Mouse (Mus musculus) lung, adult 2 months (tissue): Measurements from ENCODE around the gene Nolc1.

Experiments used
- CTCF ChIP-seq: fragments of 200-500 bp; IDR thresholded peaks from 2 replicates; pipeline ENCODE4 v1.5.1; 2011; ENCODE audit warnings: mild to moderate bottlenecking, low read length, control low read depth; ENCODE audit not compliant: insufficient read depth
- POLR2A ChIP-seq: fragments of 200-500 bp; IDR thresholded peaks from 2 replicates; pipeline ENCODE4 v1.6.1; 2011; ENCODE audit warnings: low read depth, mild to moderate bottlenecking, control low read depth, low read length, borderline replicate concordance; ENCODE audit errors: extremely low read depth

GRCm38 (mm10) chr19:46032731-46033510 lies 42.7 kb upstream of the Nolc1 start:
- TF ChIP-seq CTCF (no peak), POLR2A (no peak)
